Mouse (Mus musculus): ENCODE data around the gene Crb2.

DNA sequence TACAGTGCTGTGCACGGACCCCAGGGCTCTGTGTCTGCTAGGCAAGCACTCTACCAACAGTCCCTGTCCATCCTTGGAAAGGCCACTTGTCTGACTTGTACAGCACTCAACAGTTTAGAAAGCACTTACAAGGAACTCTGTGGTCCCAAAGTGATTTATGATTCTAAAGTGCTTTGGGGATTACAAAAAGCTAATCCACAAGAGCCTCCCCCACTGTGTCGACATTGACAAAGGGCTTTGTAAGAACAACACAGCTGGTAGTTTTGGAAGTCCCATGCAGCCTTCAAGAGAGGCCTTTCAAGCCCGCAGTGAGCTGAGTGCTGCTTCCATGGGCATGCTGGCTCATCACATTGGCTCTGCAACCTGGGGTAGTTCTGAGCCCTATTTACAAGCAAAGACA is 12.4 kb upstream of the Crb2 start:
- TF ChIP-seq CTCF (IDR thresholded peaks at IDR 0.05; ENCODE audit: control insufficient read depth, insufficient read depth, insufficient read length) (no peak), USF1 (IDR thresholded peaks at IDR 0.05; ENCODE audit: low read depth) (no peak), MYOD1 (IDR thresholded peaks at IDR 0.05; ENCODE audit: control insufficient read depth, insufficient read length, low read depth) (no peak)

Data from C2C12 (cell line).